Mouse (Mus musculus) mouse trophoblast stem cell (cell line): Measurements from ENCODE around the gene Nova1.

ENCODE experiments used
- in situ Hi-C, 2 experiments: fragments of 300-500 bp; cut with MseI, MboI; formaldehyde crosslinking; loops; 2 replicates in 1 of 2; 3 replicates in 1 of 2; pipeline ENCODE4 v1.15.1; 2025

Gene Nova1

GRCm38 (mm10) chr12:46818856-46819347 is at the start of gene Nova1:
Nova1 (minus strand) TSS chr12:46818929.
- in situ Hi-C loops = no loop called here

GRCm38 (mm10) chr12:46819348-46820022 is 756 bp upstream of the Nova1 start:
- in situ Hi-C loops = no loop called here

DNA sequence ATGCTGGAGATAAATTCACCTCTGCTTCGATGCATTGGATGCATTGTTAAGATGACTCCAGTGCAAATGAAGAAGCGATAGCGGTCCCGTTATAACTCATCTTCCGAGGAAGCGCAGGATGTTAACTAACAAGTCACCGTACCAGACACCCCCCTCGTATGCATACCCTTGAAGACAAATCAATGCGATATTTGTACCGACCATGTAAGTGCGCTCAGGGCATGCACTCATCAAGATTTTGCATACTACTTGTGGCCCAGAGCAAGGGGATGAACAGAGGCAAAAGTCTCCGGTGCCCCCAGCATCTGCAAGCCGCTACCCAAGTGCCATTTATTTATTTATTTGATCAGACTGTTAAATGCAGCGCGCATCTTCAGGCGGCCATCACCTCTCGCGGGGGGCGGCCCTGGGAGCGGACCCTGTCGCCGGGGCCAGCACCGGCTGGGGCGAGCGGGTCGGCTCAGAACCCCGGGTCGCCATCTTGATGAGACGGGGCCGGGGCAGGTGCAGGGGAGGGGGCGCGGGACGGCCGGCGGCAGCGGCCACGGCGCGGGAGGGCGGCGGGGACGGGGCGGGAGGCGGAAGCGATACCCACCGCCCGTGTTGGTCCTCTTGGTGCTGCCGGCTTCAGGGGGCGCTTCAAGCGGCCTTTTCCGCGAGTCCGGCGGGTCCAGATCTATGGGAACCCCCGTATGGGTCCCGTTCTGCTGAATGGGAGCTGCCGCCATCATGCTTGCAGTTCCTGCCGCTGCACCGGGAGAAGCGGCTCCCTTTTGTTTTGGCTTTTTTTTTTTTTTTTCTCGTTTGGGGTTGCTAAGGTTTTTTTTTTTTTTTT is 491 bp downstream of the Nova1 start:
- in situ Hi-C loops = no loop called here

DNA sequence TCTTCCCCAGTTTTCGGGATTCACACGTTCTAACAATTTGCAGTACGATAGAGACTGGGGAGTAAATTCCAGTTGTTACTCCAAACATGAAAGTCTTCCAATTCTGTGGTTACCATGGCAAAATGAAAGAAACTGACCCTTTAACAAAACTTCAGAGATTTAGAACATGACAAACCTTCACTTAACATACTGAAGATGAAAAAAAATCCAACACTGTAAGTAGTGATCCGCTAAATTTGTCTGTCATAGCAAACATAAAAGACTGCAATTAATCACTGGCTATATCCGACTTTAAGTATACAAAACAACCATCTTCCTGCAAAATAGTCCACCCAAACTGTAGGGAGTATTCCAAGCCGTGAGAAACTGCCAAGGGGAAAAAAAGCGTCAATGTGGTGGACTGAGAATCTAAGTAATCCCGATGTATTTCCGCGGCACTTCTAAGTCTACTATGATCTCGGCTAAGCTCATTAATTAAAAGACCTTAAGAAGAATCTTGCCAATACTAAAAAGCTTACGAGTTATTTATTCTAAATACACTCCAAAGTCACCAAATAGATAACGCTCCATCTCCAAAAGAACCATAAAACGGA is 1.4 kb downstream of the Nova1 start:
- in situ Hi-C loops = no loop called here

- in situ Hi-C loops = no loop called here
Measured at GRCm38 (mm10) chr12:46816291-46816690, 2.4 kb downstream of the Nova1 start.

DNA sequence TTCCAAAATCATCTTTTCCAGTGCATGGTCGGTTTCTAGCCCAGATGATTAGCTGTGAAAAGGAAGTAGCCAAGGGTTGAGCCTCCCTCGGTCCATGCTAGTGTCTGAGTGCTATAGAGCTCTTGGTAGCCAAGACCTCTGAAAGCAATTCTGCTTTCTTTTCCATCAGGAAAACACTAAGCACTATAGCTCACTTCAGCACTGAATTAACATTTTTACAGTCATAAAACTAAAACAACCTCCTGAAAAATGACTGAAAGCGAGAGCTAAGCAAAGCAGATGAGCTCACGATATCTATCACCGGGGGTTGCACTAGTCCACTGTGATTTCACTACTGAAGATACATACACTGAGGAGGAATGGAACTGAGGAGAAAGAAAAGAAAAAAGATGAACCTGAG is 3.0 kb downstream of the Nova1 start:
- in situ Hi-C loops = no loop called here

- in situ Hi-C loops = no loop called here
Measured at GRCm38 (mm10) chr12:46814820-46815219, 3.9 kb downstream of the Nova1 start.

- in situ Hi-C loops = no loop called here
Measured at GRCm38 (mm10) chr12:46801311-46801710, 17.4 kb downstream of the Nova1 start.

- in situ Hi-C loops = no loop called here
Measured at GRCm38 (mm10) chr12:46782301-46783280, 36.1 kb downstream of the Nova1 start.

DNA sequence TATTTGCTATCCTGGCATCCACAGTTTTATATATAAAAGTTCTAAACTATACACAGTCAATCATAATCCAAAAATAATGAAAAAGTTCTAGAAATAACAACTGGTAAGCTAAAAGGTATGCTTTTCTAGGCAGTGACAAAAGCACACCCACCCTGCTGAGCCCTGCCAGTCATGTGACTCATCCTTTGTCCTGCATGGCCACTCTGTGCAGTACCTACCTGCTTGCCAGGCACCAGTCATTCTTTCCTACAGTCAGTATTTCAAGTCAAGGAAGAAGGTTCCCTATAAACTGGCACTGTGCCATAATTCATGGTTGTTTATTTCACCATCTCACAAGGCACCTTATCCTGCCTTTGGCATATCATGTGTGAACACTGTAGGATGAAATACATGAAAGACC is 37.2 kb downstream of the Nova1 start:
- in situ Hi-C loops = no loop called here

- in situ Hi-C loops = no loop called here
Measured at GRCm38 (mm10) chr12:46780983-46781382, 37.7 kb downstream of the Nova1 start.

DNA sequence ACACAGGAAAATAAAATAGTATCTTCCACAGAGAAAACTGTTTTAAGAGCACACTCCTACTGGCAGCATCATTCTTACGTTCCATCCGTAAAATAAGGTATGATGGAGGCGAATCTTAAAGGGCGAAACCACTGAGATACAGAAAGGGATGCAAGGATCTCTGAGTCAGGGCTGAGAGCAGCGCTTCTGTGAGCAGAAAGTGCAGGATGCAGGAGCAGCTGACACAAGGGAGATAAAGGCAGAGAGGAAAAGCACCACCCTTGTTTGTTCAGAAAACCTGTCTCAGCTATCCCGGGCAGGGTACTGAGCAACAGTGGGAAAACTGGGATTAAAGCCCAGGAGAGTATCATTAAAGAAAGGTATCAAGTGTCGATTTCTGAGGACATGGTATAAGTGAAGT is 59.3 kb downstream of the Nova1 start:
- in situ Hi-C loops = no loop called here

DNA sequence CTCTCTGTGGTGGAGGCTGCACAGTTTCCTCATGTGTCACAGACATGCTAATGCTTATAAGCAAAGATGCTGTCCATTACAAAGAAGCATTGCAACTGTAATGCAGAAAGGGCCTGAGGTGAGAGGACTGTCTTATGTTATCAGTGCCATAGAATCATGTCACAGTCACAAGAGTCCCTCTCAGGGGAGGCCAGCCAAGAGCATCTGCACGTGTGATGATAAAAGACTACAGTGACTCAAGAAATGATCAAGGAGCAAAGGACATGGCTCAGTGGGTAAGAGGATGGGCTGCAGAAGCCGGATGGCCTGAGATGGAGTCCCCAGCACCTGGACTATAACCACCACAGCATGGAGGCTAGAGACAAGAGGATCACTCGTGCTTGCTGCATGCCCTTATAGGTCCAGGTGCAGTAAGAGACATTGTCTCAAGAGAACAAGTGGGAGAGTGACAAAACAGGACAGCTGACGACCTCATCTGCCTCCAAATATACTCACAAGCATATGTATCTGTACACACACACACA is 64.3 kb downstream of the Nova1 start:
- in situ Hi-C loops = no loop called here

DNA sequence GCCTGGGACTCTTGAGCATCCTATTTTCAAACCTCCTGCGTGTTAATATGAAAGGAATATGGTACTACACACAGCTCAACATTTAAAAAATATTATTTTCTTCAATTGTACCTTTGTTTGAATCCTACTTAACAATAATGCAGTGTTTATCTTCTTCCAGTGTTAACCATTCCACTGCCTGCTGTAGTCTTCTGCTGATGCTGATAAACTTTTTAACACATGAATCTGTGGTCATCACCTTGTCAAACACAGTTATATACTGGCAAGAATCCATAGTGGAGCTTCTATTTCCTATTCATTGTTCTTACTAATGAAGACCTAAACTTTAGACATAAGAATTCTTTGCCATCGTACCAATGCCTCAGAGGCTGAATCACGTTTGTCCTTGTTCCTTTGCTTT is 65.6 kb downstream of the Nova1 start:
- in situ Hi-C loops = no loop called here

DNA sequence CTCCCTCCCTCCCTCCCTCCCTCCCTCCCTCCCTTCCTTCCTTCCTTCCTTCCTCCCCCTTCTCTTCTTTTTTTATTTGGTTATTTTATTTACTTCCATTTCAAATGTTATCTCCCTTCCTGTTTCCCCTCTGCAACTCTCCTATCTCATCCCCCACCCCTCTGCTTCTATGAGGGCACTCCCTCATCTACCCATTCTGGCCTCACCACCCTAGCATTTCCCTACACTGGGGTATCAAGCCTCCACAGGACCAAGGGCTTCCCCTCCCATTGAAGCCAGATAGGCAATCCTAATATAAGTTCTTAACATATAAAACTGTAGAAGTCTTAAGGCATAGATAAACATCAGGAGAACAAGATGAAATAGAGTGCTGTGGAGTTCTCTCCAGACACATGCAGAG is 85.5 kb downstream of the Nova1 start:
- in situ Hi-C loops = no loop called here

DNA sequence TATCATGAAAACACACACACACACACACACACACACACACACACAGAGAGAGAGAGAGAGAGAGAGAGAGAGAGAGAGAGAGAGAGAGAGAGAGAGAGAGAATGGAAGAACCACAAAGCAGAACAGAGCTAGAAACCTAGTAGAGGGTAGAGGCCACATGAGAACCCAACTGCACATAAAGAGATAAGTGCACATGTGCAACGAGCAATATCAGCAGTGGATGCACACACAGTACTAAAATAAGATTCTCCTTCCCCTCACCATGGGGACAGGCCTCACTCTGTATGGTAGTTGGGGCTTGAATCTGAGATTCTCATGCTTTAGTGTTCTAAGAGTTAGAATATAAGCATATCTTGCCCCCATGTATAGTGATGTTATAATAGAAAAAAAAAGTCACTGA is 86.8 kb downstream of the Nova1 start:
- in situ Hi-C loops = no loop called here

- in situ Hi-C loops = no loop called here
Measured at GRCm38 (mm10) chr12:46721914-46722313, 96.8 kb downstream of the Nova1 start.

DNA sequence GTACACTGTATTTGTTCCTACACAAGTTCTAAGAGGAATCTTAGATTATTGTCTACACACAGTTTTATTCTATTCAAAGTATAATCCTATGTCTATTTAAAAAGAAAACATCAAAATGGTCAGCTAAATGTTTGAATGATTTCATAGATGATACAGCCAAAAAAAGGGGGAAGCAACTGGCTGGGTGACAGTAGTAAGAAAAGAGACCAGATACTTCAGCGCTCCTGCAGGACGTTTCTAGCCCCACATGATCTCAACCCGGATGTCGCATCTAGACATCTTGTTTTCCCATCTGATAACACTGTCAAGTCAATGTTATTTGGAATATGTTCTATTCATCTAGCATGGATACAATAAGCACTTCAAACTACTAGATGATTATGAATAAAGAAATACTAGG is 99.7 kb downstream of the Nova1 start:
- in situ Hi-C loops = no loop called here

DNA sequence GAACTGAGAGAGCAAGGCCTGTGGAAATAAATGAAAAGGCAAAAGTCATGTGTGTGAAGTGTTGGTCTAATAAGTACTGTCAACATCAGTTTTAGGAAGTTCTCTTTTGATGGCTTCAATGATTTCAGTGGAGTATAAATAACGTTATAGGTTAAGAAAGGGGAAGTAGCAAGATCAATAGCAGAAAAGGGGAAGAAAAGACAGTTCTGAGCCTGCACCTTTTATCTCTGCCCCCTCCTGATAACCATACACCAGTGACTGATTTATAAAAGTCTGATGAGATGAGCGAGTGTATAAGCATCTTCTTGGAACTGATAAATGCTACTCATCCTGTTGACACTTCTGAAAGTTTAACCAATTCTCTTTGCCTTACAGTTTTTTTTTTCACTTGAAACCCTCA is 108.6 kb downstream of the Nova1 start:
- in situ Hi-C loops = no loop called here

- in situ Hi-C loops = no loop called here
Measured at GRCm38 (mm10) chr12:46709475-46709874, 109.3 kb downstream of the Nova1 start.

DNA sequence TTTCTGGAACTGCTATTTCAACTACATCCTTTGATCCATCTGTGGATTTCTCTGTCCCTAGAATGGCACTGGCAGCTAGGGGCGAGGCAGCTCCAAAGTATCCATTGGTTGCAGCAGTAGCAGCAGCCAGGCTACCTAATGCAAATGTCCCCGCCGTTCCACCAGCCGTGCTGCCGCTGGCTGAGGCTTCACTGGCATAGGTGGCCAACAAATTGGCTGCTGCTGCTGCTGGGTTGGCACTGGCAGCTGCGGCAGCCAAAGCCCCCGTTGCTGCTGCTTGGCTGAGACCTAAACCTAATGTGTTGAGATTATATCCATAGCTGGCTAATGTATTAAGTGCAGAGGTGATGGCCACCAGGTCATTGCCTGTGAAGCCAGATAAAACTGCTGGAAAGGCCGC is 118.5 kb downstream of the Nova1 start:
- in situ Hi-C loops = no loop called here
